Mouse (Mus musculus) embryonic facial prominence, embryonic 13.5 days (tissue): ENCODE measurements around the gene Zfp354b. TPM values are rescaled to one million over a fixed set of nuclear protein-coding genes. Genes with fewer than 3 reads are reported as not detected.
A peak's percentile ranks its signal among the peaks of the same experiment; 100 is the strongest.

Source experiments
- ATAC-seq: fragments of 200-750 bp; cut with Nextera tagmentation; 2 replicates; pipeline ENCODE4 v1.8.0; 2017; ENCODE audit warnings: low read depth; ENCODE audit not compliant: insufficient number of reproducible peaks, insufficient read depth, low FRiP score, low TSS enrichment
- H3K27ac ChIP-seq: fragments of 300-500 bp; sonication (generic); 2 replicates; pipeline ENCODE4 v1.5.1; 2015; ENCODE audit warnings: moderate library complexity, mild to moderate bottlenecking, inconsistent platforms
- H3K27me3 ChIP-seq: fragments of 300-500 bp; sonication (generic); 2 replicates; pipeline ENCODE4 v1.6.1; 2015; ENCODE audit warnings: mild to moderate bottlenecking, inconsistent platforms
- H3K36me3 ChIP-seq: fragments of 300-500 bp; sonication (generic); 2 replicates; pipeline ENCODE4 v1.6.1; 2015; ENCODE audit warnings: mild to moderate bottlenecking, inconsistent platforms
- H3K4me1 ChIP-seq: fragments of 300-500 bp; sonication (generic); 2 replicates; pipeline ENCODE4 v1.6.1; 2015; ENCODE audit warnings: inconsistent platforms
- H3K4me2 ChIP-seq: fragments of 300-500 bp; sonication (generic); 2 replicates; pipeline ENCODE4 v1.6.1; 2015; ENCODE audit warnings: moderate library complexity, mild to moderate bottlenecking, inconsistent platforms
- H3K4me3 ChIP-seq: fragments of 300-500 bp; sonication (generic); 2 replicates; pipeline ENCODE4 v1.5.1; 2015; ENCODE audit warnings: mild to moderate bottlenecking, inconsistent platforms
- H3K9ac ChIP-seq: fragments of 300-500 bp; sonication (generic); 2 replicates; pipeline ENCODE4 v1.6.1; 2015; ENCODE audit warnings: mild to moderate bottlenecking, inconsistent platforms
- H3K9me3 ChIP-seq: fragments of 300-500 bp; sonication (generic); 2 replicates; pipeline ENCODE4 v1.6.1; 2016; ENCODE audit warnings: inconsistent platforms
- WGBS: fragments of 180-500 bp; shearing (Covaris S2); methylation state at CpG from one replicate; pipeline ENCODE4 v1.1.7; 2015; ENCODE audit warnings: mixed read lengths; 5-methylcytosine and 5-hydroxymethylcytosine counted together
- polyA plus RNA-seq: library from polyadenylated mRNA; unstranded; fragments of >200 nt; fragmentation: Nextera tagmentation; extraction: Ambion mirVana; gene quantifications from 2 replicates; pipeline ENCODE4 v1.2.1, GENCODE M21; 2015

Gene Zfp354b
- polyA plus RNA-seq = 1.4 and 2.1 TPM in 2 replicates

DNA sequence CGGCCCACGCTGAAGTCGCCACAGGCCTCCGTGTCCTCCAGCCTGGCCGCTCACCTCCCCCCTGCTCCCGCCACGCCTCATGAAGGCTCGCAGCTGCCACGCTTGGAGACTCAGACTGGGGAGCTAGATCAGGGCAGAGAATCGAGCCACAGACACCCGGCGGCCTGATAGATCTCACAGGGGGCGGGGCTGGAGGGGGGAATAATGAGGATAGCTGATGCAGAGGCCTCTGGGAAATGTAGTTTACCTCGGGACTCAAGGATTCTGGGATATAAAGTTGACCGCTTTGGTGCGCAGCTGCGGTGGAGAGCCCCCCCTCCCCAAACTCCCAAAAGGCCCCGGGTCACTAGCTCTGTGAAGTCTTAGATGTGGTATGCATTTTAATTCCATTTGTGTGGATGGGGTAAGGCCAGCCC, at the start of gene Zfp354b:
Gene Zfp354b (minus strand): TSS at position 183 of the 416 bp plus-strand sequence.
- H3K27ac ChIP-seq = no peak within 1 kb of the TSS
- peak; percentile 86 for ATAC-seq
- peak within 1 kb of the TSS; percentile 65 for H3K4me3 ChIP-seq
- peaks cover 10% of the 10 kb centered on the region for H3K4me1 ChIP-seq
- peaks cover 13% of the 10 kb centered on the region for H3K27me3 ChIP-seq
- H3K4me2 ChIP-seq = peak within 1 kb of the TSS; percentile 79
- no peaks in the 10 kb centered on the region for H3K9me3 ChIP-seq
- peak within 1 kb of the TSS; percentile 81 for H3K9ac ChIP-seq
- under 1% methylated on average over 18 of the region's 18 CpGs for WGBS
- H3K36me3 ChIP-seq = no peaks in the 10 kb centered on the region

DNA sequence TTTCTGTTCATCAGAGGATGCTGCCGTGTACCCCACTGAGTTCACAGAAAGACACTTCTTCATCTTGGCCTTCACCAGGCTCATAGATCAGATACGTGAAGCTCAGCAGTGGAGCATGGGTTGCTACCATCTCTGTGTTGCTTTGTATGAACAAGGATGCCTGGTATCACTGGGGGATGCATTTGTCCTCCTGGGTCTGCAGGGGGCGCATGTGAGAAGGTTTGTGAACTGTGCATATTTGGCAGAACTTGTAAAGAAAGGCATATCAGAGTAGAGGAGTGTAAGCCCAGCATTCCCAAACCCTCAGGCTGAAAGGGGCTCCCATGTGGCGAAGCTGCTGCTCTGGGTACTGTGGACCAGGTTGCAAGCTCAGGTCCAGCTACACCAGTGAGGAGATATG, 45.8 kb upstream of the Zfp354b start:
- H3K9ac ChIP-seq = no peak overlapping the region
- H3K4me3 ChIP-seq = no peak overlapping the region
- H3K27ac ChIP-seq = no peak overlapping the region
- 70% methylated on average over 4 of the region's 4 CpGs for WGBS
- no peak overlapping the region for H3K4me2 ChIP-seq
- no peaks in the 10 kb centered on the region for H3K4me1 ChIP-seq
- no peak for ATAC-seq
- no peaks in the 10 kb centered on the region for H3K27me3 ChIP-seq
- H3K9me3 ChIP-seq = no peaks in the 10 kb centered on the region
- no peaks in the 10 kb centered on the region for H3K36me3 ChIP-seq

DNA sequence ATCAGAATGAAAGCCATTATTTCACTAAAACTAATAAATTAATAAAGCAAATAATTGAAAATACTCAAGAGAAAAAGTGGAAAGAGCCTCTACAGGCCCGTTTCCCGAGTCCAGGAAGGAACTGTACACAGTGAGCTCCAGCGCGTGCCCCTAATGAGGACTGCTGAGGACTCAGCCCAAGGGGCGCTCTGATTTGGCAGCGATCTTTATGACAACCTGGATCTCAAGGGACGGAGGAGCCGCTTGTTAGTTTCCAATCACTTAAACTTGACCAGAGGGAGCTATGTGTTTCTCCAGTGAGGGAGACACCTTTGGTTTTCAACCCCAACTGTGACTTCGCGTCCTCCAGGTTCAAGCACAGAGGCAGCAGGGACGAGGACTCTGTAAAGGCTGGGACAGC, 34.8 kb upstream of the Zfp354b start, which contains the start of gene Olfr1378:
Gene Olfr1378 (plus strand): TSS at position 301 of the 400 bp plus-strand sequence.
- H3K9ac ChIP-seq = no peak within 1 kb of the TSS
- no peak for ATAC-seq
- 87% methylated on average over 11 of the region's 11 CpGs for WGBS
- H3K4me3 ChIP-seq = no peak within 1 kb of the TSS
- H3K9me3 ChIP-seq = no peaks in the 10 kb centered on the region
- no peaks in the 10 kb centered on the region for H3K36me3 ChIP-seq
- no peak within 1 kb of the TSS for H3K4me2 ChIP-seq
- H3K4me1 ChIP-seq = no peaks in the 10 kb centered on the region
- H3K27ac ChIP-seq = no peak within 1 kb of the TSS
- no peaks in the 10 kb centered on the region for H3K27me3 ChIP-seq

DNA sequence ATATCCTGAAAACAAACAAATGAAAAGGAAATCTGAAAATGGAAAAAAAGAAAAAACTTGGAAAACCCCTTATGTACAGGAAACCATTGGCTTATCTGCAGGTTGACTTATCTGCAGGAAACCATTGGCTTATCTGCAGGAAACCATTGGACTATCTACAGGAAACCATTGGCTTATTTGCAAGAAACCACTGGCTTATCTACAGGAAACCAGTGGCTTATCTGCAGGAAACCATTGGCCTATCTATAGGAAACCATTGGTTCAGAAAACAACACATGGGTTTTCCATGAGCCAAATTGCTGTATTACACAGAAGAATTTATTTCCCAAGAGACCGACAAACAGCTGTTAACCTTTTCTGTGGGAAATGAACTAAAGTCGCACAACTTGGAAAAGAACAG, 33.5 kb upstream of the Zfp354b start:
- 77% methylated on average over 2 of the region's 2 CpGs for WGBS
- no peaks in the 10 kb centered on the region for H3K27me3 ChIP-seq
- no peak overlapping the region for H3K4me3 ChIP-seq
- H3K9me3 ChIP-seq = no peaks in the 10 kb centered on the region
- H3K27ac ChIP-seq = no peak overlapping the region
- H3K9ac ChIP-seq = no peak overlapping the region
- no peaks in the 10 kb centered on the region for H3K4me1 ChIP-seq
- no peaks in the 10 kb centered on the region for H3K36me3 ChIP-seq
- H3K4me2 ChIP-seq = no peak overlapping the region
- ATAC-seq = no peak

DNA sequence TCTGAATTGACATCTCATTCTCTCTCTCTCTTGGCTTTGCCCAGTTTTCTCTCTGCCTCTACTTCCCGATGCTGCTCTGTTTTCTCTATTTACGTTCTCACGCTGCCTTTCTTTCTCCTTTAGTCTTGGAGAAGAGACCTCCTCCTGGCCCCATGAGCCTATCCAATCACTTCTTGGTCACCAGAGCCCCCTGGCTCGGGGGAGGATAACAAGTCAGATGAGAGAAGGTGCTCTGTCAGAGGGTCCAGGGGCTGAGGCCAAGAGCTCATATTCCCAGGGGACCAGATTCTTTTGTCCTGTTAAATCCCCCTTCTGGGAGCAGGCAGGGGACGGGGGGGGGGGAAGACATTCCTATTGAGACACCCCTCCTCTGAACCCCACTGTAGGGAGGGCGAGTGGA, 22.2 kb upstream of the Zfp354b start, which contains the start of gene Prop1:
Gene Prop1 (minus strand): TSS at position 101 of the 400 bp plus-strand sequence.
- no peak within 1 kb of the TSS for H3K27ac ChIP-seq
- H3K4me1 ChIP-seq = 0 out of 2 replicates have a peak, but pooled peaks cover 2% of the 10 kb centered on the region
- H3K9ac ChIP-seq = no peak within 1 kb of the TSS
- 65% methylated on average over 6 of the region's 6 CpGs for WGBS
- no peak for ATAC-seq
- no peak within 1 kb of the TSS for H3K4me2 ChIP-seq
- no peak within 1 kb of the TSS for H3K4me3 ChIP-seq
- no peaks in the 10 kb centered on the region for H3K36me3 ChIP-seq
- H3K9me3 ChIP-seq = no peaks in the 10 kb centered on the region
- no peaks in the 10 kb centered on the region for H3K27me3 ChIP-seq

DNA sequence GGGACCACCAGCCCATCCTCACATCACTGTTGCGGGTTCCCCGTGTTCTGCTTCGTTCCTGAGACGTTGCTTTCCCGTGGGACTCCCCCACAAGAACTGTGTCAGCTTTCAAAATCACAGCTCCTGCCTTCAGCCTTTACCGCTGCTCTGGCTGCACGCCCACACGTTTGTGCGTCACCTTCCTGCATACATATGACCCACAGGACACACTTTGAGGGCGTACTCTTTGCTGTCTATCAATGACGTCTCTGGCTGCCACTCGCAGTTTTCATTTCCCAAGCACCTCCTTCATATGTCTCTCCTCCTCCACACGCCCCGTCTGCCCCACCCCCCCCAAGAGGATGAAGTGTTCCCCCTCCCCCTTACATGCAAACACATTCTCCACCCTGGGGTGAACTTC, 20.9 kb upstream of the Zfp354b start:
- H3K36me3 ChIP-seq = no peaks in the 10 kb centered on the region
- no peak overlapping the region for H3K4me2 ChIP-seq
- ATAC-seq = no peak
- H3K27ac ChIP-seq = no peak overlapping the region
- no peak overlapping the region for H3K9ac ChIP-seq
- no peaks in the 10 kb centered on the region for H3K9me3 ChIP-seq
- H3K27me3 ChIP-seq = no peaks in the 10 kb centered on the region
- WGBS = 69% methylated on average over 14 of the region's 14 CpGs
- H3K4me1 ChIP-seq = 0 out of 2 replicates have a peak, but pooled peaks cover 2% of the 10 kb centered on the region
- H3K4me3 ChIP-seq = no peak overlapping the region

DNA sequence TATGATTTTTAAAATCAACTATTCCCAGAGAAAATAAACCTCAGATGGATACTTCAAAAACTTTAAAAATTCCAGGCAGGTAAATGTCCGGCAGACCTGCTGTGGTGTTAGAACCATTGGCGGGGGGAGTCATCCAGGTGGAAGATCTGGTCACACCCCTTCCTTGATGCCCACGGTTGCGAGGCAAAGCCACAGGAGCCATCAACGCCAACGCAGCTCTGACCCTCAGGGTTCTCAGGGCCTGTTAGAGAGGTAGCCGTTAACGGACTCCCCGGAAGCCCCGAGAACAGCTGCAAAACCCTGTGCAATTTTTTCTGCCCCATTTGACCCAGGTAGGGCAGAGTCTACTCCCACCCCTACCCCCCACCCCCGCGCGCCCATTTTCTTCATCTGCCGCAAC, 12.1 kb upstream of the Zfp354b start, which contains the start of gene 4933414I15Rik:
Gene 4933414I15Rik (minus strand): TSS at position 260 of the 400 bp plus-strand sequence.
- Histone ChIP-seq H3K4me1 (no peaks in the 10 kb centered on the region), H3K9me3 (no peaks in the 10 kb centered on the region), H3K36me3 (no peaks in the 10 kb centered on the region), H3K9ac (no peak within 1 kb of the TSS), H3K4me2 (no peak within 1 kb of the TSS), H3K4me3 (no peak within 1 kb of the TSS), H3K27me3 (no peaks in the 10 kb centered on the region), H3K27ac (no peak within 1 kb of the TSS)
- no peak for ATAC-seq
- WGBS = 76% methylated on average over 14 of the region's 14 CpGs

DNA sequence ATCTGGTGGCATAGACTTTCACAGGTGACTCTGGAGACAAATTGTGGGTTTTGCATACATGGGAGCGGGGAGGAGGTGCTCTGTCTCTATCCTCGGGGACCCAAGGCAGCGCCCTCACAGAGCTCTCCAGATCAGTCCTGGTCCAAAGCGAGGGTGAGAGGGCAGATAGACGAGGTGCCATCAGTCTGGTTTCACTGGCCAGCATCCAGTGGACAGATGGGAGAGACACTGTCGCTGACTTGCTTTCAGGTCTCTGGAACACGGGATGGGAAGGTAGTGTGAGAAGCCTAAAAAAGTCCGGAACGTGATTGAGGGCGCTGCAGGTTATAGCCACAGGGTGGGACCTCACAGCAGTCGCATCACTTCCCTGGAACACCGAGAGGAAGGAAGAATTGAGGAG, 11.0 kb upstream of the Zfp354b start:
- Histone ChIP-seq H3K4me1 (no peaks in the 10 kb centered on the region), H3K4me2 (no peak overlapping the region), H3K4me3 (no peak overlapping the region), H3K27ac (no peak overlapping the region), H3K9me3 (no peaks in the 10 kb centered on the region), H3K27me3 (no peaks in the 10 kb centered on the region), H3K36me3 (no peaks in the 10 kb centered on the region), H3K9ac (no peak overlapping the region)
- ATAC-seq = no peak
- 69% methylated on average over 12 of the region's 12 CpGs for WGBS

DNA sequence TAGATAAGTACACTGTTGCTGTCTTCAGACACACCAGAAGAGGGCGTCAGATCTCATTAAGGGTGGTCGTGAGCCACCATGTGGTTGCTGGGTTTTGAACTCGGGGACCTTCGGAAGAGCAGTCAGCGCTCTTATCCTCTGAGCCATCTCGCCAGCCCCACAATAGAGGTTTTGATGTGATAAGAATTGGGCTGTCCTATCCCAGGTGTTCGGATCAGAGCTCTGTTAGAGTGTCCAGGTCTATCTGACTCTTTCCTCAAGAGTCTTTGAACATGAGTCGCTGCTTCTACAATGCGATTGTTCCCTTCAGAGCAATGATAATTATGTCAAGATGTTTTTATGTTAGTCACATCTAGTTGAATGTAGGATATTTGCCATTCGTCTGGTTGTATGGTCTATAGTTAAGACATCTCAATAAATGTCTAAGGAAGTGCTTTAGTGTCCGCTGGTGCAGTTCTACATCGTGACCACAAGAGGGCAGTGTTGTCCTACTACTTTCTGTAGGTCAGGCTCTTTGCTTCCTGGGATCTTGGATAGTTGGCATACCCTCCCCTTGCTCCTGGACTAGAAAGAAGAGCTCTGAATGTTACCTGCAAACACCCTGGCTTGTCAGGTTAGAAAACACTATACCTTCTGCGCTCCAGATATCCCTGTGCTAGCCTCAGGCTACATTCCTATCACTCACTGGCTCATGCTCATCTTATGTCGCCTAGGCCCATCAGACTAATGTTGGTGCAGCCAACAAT, 8.4 kb upstream of the Zfp354b start:
- Histone ChIP-seq H3K4me1 (no peaks in the 10 kb centered on the region), H3K9me3 (no peaks in the 10 kb centered on the region), H3K27me3 (no peaks in the 10 kb centered on the region), H3K4me3 (no peak overlapping the region), H3K9ac (no peak overlapping the region), H3K36me3 (no peaks in the 10 kb centered on the region), H3K4me2 (no peak overlapping the region), H3K27ac (no peak overlapping the region)
- no peak for ATAC-seq
- WGBS = 37% methylated on average over 14 of the region's 14 CpGs

DNA sequence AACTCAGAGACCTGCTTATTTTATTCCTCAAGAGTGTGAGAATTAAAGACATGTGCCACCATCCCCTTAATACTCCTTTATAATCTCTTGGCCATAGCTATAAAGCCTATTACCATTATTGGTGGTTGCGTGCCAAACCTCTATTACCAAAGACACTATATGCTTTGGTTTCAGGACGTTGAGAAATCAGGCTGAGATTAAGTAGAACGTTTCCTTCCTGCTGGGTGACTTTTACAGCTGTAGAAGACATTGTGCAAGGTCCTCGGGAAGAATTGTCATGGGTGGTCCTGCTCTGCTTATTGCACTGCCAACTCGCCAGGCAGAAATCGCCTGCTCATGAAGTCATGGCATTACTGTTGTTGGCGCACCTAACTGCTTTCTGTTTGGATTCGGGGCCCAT, 7.0 kb upstream of the Zfp354b start:
- no peak overlapping the region for H3K4me3 ChIP-seq
- ATAC-seq = no peak
- no peak overlapping the region for H3K4me2 ChIP-seq
- no peak overlapping the region for H3K27ac ChIP-seq
- H3K9me3 ChIP-seq = no peaks in the 10 kb centered on the region
- no peaks in the 10 kb centered on the region for H3K4me1 ChIP-seq
- 81% methylated on average over 8 of the region's 8 CpGs for WGBS
- H3K27me3 ChIP-seq = no peaks in the 10 kb centered on the region
- no peaks in the 10 kb centered on the region for H3K36me3 ChIP-seq
- H3K9ac ChIP-seq = no peak overlapping the region

DNA sequence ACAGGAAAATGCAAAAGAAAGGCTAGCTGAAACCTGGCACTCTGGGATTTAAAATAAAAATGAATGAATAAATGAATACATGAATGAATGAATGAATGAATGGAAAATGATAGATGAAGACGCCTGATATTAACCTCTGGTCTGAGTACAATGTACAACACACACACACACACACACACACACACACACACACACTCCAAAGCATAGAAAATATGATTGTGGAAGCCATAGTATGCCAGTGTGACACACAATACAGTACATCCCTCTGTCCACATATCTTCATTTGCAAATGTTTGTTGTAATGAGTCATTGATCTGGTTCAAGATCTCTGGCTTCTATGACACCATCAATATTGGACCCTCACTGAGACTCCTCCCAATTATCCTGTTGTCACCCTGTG, 607 bp upstream of the Zfp354b start:
- Histone ChIP-seq H3K4me1 (peaks cover 10% of the 10 kb centered on the region), H3K27me3 (peaks cover 13% of the 10 kb centered on the region), H3K4me3 (peak overlapping the region; percentile 65; the same call in 1 of the 2 replicates), H3K27ac (no peak overlapping the region), H3K4me2 (peak overlapping the region; percentile 79), H3K9ac (no peak overlapping the region), H3K9me3 (no peaks in the 10 kb centered on the region), H3K36me3 (no peaks in the 10 kb centered on the region)
- no peak for ATAC-seq
- WGBS = 88% methylated on average over 1 of the region's 1 CpGs

DNA sequence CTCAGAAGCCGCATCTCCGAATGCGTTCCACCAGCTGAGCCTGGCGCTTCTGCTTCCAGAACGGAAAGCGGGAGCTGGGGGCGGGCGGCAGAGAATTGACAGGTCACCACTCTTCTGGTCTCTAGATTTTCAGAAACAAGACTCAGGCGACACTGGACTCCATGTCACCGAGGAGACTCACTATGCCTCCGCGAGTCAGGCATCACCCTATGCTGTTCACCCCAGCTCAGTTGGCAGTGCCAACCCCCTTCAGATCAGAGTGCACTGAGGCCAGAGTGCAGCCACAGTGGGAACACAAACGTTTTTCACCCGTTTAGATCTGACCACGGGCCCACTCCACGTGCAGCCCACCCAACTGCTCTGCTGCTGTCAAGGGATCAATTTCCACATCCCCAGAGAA, 412 bp downstream of the Zfp354b start:
- peak; percentile 48; the same call in 1 of the 2 replicates for ATAC-seq
- H3K4me3 ChIP-seq = peak overlapping the region; percentile 65
- peak overlapping the region; percentile 81 for H3K9ac ChIP-seq
- peaks cover 10% of the 10 kb centered on the region for H3K4me1 ChIP-seq
- H3K27me3 ChIP-seq = peaks cover 13% of the 10 kb centered on the region
- WGBS = 1% methylated on average over 16 of the region's 16 CpGs
- no peaks in the 10 kb centered on the region for H3K9me3 ChIP-seq
- H3K27ac ChIP-seq = no peak overlapping the region
- no peaks in the 10 kb centered on the region for H3K36me3 ChIP-seq
- H3K4me2 ChIP-seq = peak overlapping the region; percentile 79
